Mouse (Mus musculus): ENCODE results near the gene Krt39. TPM values are rescaled to one million over a fixed set of nuclear protein-coding genes. Genes with fewer than 3 reads are reported as not detected.

Gene Krt39
- total and polyA plus RNA-seq, 3 experiments = not detected

DNA sequence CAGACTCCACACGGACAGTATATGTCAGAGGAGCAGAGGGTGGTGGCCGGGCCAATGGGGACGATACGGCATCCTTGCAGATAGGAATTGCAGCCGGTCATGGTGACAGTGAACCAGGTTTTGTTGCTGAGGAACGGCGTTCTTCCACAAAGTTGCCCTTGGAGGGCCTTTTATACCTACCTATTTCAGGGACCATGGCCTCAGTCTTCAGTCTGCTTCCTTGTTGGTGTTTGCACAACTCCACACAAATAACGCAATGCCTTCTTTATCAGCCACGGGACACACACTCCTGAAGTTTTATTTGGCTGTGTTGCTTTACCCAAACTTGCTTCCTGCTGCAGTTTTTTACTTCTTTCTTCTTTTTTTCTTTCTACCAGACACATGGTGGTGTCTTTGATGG lies 38.2 kb upstream of the Krt39 start, which contains the start of gene Gm11939:
TSS of gene Gm11939 (minus strand) at position 101 of the 400 bp plus-strand sequence.
- H3K36me3 ChIP-seq (ENCODE audit: control insufficient read depth in 1 of 2, insufficient read depth in 2 of 2, low read length in 2 of 2) = no peaks in the 10 kb centered on the region
- no peaks in the 10 kb centered on the region for H3K79me2 ChIP-seq (ENCODE audit: control insufficient read depth, insufficient read depth, low read length, poor library complexity)
- no peak within 1 kb of the TSS for H3K4me3 ChIP-seq (ENCODE audit: control insufficient read depth in 1 of 2, insufficient read depth in 1 of 2, low read depth in 2 of 2, low read length in 2 of 2)
- no peaks in the 10 kb centered on the region for H3K27me3 ChIP-seq (ENCODE audit: control insufficient read depth in 1 of 2, insufficient read depth in 2 of 2, low read length in 2 of 2)
- no peak for TF ChIP-seq MXI1 (IDR thresholded peaks at IDR 0.05; ENCODE audit: low read depth, low read length)
- TF ChIP-seq KAT2A (conservative IDR thresholded peaks at IDR 0.05; ENCODE audit: low read depth, low read length) = no peak
- no peak for TF ChIP-seq CHD1 (IDR thresholded peaks at IDR 0.05; ENCODE audit: low read depth, low read length)
- TF ChIP-seq TAL1 (IDR thresholded peaks at IDR 0.05; ENCODE audit: low read length) = no peak
- TF ChIP-seq MYB (IDR thresholded peaks at IDR 0.05; ENCODE audit: low read depth, low read length) = no peak
- no peak for TF ChIP-seq UBTF (IDR thresholded peaks at IDR 0.05; ENCODE audit: borderline replicate concordance, insufficient read depth, low read depth, low read length)
- TF ChIP-seq MAZ (IDR thresholded peaks at IDR 0.05; ENCODE audit: low read depth, low read length) = no peak
- no peak for TF ChIP-seq NRF1 (IDR thresholded peaks at IDR 0.05; ENCODE audit: insufficient read depth, low read depth, low read length, poor library complexity, severe bottlenecking)
- no peak for TF ChIP-seq EP300 (IDR thresholded peaks at IDR 0.05; ENCODE audit: low read depth in 1 of 2, low read length in 2 of 2)
- no peak for TF ChIP-seq MAFK (IDR thresholded peaks at IDR 0.05; ENCODE audit: borderline replicate concordance, low read depth, low read length)
- TF ChIP-seq TCF12 (IDR thresholded peaks at IDR 0.05; ENCODE audit: low read depth, low read length) = no peak
- no peak for TF ChIP-seq ELF1 (IDR thresholded peaks at IDR 0.05; ENCODE audit: low read depth, low read length)
- TF ChIP-seq USF1 (IDR thresholded peaks at IDR 0.05; ENCODE audit: low read depth, low read length) = no peak
- no peak for DNase-seq (ENCODE audit: low read depth, low spot score)
- H3K9me3 ChIP-seq (replicated peaks; ENCODE audit: insufficient read depth, low read length) = no peaks in the 10 kb centered on the region
- no peak within 1 kb of the TSS for H3K9ac ChIP-seq (ENCODE audit: control insufficient read depth, low read depth, low read length, poor library complexity, severe bottlenecking)
- no peak within 1 kb of the TSS for H3K27ac ChIP-seq (ENCODE audit: control insufficient read depth, low read depth, low read length)
- H3K4me1 ChIP-seq (ENCODE audit: control insufficient read depth in 1 of 2, insufficient read depth in 2 of 2, low read length in 2 of 2) = no peaks in the 10 kb centered on the region

DNA sequence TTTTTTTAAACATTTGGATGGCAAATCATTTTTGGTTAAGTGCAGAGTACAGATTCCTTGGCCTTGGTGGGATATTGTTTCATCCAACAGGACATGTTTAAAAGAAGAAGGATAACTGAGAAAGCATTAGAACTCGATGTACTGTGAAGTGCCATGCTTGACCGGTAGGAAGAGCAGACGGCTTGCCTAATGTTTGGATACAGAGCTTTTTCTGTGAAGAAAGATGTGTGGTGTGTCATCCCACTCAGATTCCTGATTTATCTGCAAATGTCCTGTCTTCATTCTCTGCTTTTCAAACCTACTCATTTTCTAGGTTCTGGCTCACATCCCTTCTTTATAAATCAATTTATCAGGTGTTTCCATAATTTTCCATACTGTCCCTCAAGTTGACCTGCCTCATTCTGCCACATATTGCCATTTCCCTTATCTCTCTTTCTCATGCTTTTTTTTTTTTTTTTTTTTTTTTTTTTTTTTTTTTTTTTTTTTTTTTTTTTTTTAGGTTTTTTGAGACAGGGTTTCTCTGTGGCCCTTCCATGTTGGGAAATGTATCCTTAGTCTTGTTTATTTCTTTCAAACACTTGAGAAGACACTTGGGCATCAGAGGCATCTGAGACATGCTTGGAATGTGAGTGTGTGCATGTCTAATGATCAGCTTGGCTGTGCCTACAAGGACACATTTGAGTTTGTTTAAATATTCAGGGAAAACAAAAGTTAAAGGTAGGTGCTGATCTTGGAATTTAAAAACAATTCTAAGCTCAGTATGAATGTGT lies 37.0 kb upstream of the Krt39 start:
- H3K4me1 ChIP-seq (ENCODE audit: control insufficient read depth in 1 of 2, insufficient read depth in 2 of 2, low read length in 2 of 2) = no peaks in the 10 kb centered on the region
- no peaks in the 10 kb centered on the region for H3K79me2 ChIP-seq (ENCODE audit: control insufficient read depth, insufficient read depth, low read length, poor library complexity)
- H3K36me3 ChIP-seq (ENCODE audit: control insufficient read depth in 1 of 2, insufficient read depth in 2 of 2, low read length in 2 of 2) = no peaks in the 10 kb centered on the region
- H3K9ac ChIP-seq (ENCODE audit: control insufficient read depth, low read depth, low read length, poor library complexity, severe bottlenecking) = no peak overlapping the region
- H3K4me3 ChIP-seq (ENCODE audit: control insufficient read depth in 1 of 2, insufficient read depth in 1 of 2, low read depth in 2 of 2, low read length in 2 of 2) = no peak overlapping the region
- no peak for DNase-seq (ENCODE audit: low read depth, low spot score)
- no peak overlapping the region for H3K27ac ChIP-seq (ENCODE audit: control insufficient read depth, low read depth, low read length)
- TF ChIP-seq TAL1 (IDR thresholded peaks at IDR 0.05; ENCODE audit: low read length) = no peak
- no peak for TF ChIP-seq GATA1 (IDR thresholded peaks at IDR 0.05; ENCODE audit: low read depth, low read length)
- no peaks in the 10 kb centered on the region for H3K27me3 ChIP-seq (ENCODE audit: control insufficient read depth in 1 of 2, insufficient read depth in 2 of 2, low read length in 2 of 2)
- no peaks in the 10 kb centered on the region for H3K9me3 ChIP-seq (replicated peaks; ENCODE audit: insufficient read depth, low read length)
